Comparison of ENCODE assay signal across 8 mouse cellular contexts in genomic region chr15:25773711-25774513, GRCm38 (mm10).
DNase-seq lines count a peak whose midpoint lies in the region; ATAC-seq lines count a peak whose summit lies in the region.

No protein-coding gene starts in this region.

- peak overlapping the region; percentile 28 for H3K4me3 ChIP-seq in limb, embryonic 11.5 days (ENCODE audit: low read depth, low read length)
- peak overlapping the region; percentile 44 for H3K4me3 ChIP-seq in midbrain, embryonic 11.5 days (ENCODE audit: low read depth, low read length)

- peak; percentile 92 for ATAC-seq in limb, embryonic 11.5 days (ENCODE audit: insufficient number of reproducible peaks, low FRiP score, low TSS enrichment, low read depth)
- ATAC-seq in midbrain, embryonic 11.5 days (ENCODE audit: low FRiP score) = peak; percentile 95

- H3K4me2 ChIP-seq in limb, embryonic 11.5 days (ENCODE audit: low read depth, severe bottlenecking) = peak overlapping the region; percentile 62
- H3K4me2 ChIP-seq in midbrain, embryonic 11.5 days = peak overlapping the region; percentile 69

- peaks cover 3% of the 10 kb centered on the region; the same call in 1 of the 2 replicates for H3K36me3 ChIP-seq in limb, embryonic 11.5 days (ENCODE audit: control insufficient read depth, insufficient read depth, low read length)
- H3K36me3 ChIP-seq in midbrain, embryonic 11.5 days (ENCODE audit: control insufficient read depth, insufficient read depth, low read length) = no peaks in the 10 kb centered on the region; the same call in 1 of the 2 replicates

- H3K27ac ChIP-seq in limb, embryonic 11.5 days (replicated peaks; ENCODE audit: low read depth, low read length) = peak overlapping the region; percentile 95
- H3K27ac ChIP-seq in midbrain, embryonic 11.5 days (ENCODE audit: low read depth, low read length) = peak overlapping the region; percentile 85

- WGBS in limb, embryonic 11.5 days = 5% methylated on average over 21 of the region's 21 CpGs
- WGBS in midbrain, embryonic 11.5 days = 1% methylated on average over 21 of the region's 21 CpGs

- H3K9ac ChIP-seq in limb, embryonic 11.5 days (ENCODE audit: low read length) = 0 out of 2 replicates have a peak overlapping the region, but pooled peaks have one; percentile 3
- peak overlapping the region; percentile 51 for H3K9ac ChIP-seq in midbrain, embryonic 11.5 days (ENCODE audit: low read length)

- DNase-seq in T-cell, adult 2 months (ENCODE audit: low spot score) = peak; percentile 24
- peak; percentile 74 for DNase-seq in embryo, embryonic 11.5 days (ENCODE audit: low read depth, low spot score)
- peak; percentile 67 for DNase-seq in heart, adult 8-10 months (ENCODE audit: low spot score)
- DNase-seq in kidney, adult 18-20 months = peak; percentile 58
- peak; percentile 88 for DNase-seq in limb, embryonic 11.5 days (ENCODE audit: low spot score)
- peak; percentile 97 for DNase-seq in midbrain, embryonic 11.5 days (ENCODE audit: low spot score, missing footprints)
- DNase-seq in spleen, adult 12 weeks (ENCODE audit: low spot score) = peak; percentile 8
- no peak for DNase-seq in cerebellum, adult 18-20 months

- H3K27me3 ChIP-seq in limb, embryonic 11.5 days (ENCODE audit: control insufficient read depth, insufficient read depth, low read length) = no peaks in the 10 kb centered on the region
- no peaks in the 10 kb centered on the region for H3K27me3 ChIP-seq in midbrain, embryonic 11.5 days (ENCODE audit: control insufficient read depth, insufficient read depth, low read length)

- no peaks in the 10 kb centered on the region for H3K9me3 ChIP-seq in limb, embryonic 11.5 days (ENCODE audit: control insufficient read depth, low read length)
- no peaks in the 10 kb centered on the region for H3K9me3 ChIP-seq in midbrain, embryonic 11.5 days (ENCODE audit: control insufficient read depth, low read length)

- peaks cover 25% of the 10 kb centered on the region for H3K4me1 ChIP-seq in limb, embryonic 11.5 days (ENCODE audit: control insufficient read depth, insufficient read depth, low read length)
- H3K4me1 ChIP-seq in midbrain, embryonic 11.5 days (ENCODE audit: control insufficient read depth, insufficient read depth, low read length) = peaks cover 46% of the 10 kb centered on the region

Comparison
In these comparisons a context has a peak if more than half of its experiments do, and no peak if none do; other contexts are left out.
1. DNase-seq: peak in T-cell, adult 2 months (single experiment), embryo, embryonic 11.5 days (single experiment), heart, adult 8-10 months (single experiment), kidney, adult 18-20 months (single experiment), limb, embryonic 11.5 days (single experiment), midbrain, embryonic 11.5 days (single experiment) and spleen, adult 12 weeks (single experiment); none in cerebellum, adult 18-20 months (0 of 2).